Mouse (Mus musculus): ENCODE results near the gene Armc8.

DNA sequence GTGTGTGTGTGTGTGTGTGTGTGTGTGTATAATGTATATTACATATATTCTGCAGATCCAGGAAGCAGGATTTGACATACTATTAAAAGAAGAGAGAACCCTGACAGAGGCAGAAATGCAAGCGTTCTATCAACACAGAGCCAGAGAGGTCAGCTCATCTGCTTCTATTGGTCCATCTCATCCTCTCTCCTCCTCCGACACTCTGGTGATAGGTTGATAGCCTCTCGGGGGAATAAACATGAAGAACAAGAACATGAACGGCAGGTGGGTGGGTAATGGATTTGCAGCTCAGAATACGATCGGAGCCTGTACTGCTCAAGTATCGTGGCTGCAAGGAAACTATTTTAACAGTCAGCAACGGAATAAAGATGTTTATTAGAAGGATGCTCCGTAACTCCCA lies 100.1 kb downstream of the Armc8 start:
- TF ChIP-seq POLR2A (IDR thresholded peaks at IDR 0.05; ENCODE audit: borderline replicate concordance, extremely low read depth, low read depth, low read length): no peak
- TF ChIP-seq CTCF (IDR thresholded peaks at IDR 0.05; ENCODE audit: insufficient read depth, low read length): no peak
